Mouse (Mus musculus): ENCODE data around the gene Npepps.
"Not testable (repeated sequence)": the region's sequence is repeated elsewhere in the genome, so short reads cannot be mapped to it uniquely, and the experiment has no call there.

Gene Npepps

GRCm38 (mm10) chr11:97292731-97293130 lies 12.3 kb upstream of the Npepps start:
- DNase-seq (ENCODE audit: low read depth): no peak

- DNase-seq (ENCODE audit: low read depth): no peak
Measured at GRCm38 (mm10) chr11:97289276-97290230, 9.1 kb upstream of the Npepps start.

GRCm38 (mm10) chr11:97287643-97288042 lies 7.2 kb upstream of the Npepps start:
- DNase-seq (ENCODE audit: low read depth): no peak

GRCm38 (mm10) chr11:97286973-97287372 lies 6.5 kb upstream of the Npepps start:
- DNase-seq (ENCODE audit: low read depth): no peak

- DNase-seq (ENCODE audit: low read depth): no peak
Measured at GRCm38 (mm10) chr11:97285852-97286775, 5.7 kb upstream of the Npepps start.

GRCm38 (mm10) chr11:97284854-97285253 lies 4.4 kb upstream of the Npepps start:
- DNase-seq (ENCODE audit: low read depth): no peak

- no peak for DNase-seq (ENCODE audit: low read depth)
Measured at GRCm38 (mm10) chr11:97282179-97282578, 1.7 kb upstream of the Npepps start.

- DNase-seq (ENCODE audit: low read depth): peak; percentile 23
Measured at GRCm38 (mm10) chr11:97279405-97280215, 828 bp downstream of the Npepps start.

- DNase-seq (ENCODE audit: low read depth): no peak
Measured at GRCm38 (mm10) chr11:97279040-97279404, 1.4 kb downstream of the Npepps start.

GRCm38 (mm10) chr11:97278456-97278855 lies 2.0 kb downstream of the Npepps start:
- no peak for DNase-seq (ENCODE audit: low read depth)

- no peak for DNase-seq (ENCODE audit: low read depth)
Measured at GRCm38 (mm10) chr11:97277166-97277565, 3.3 kb downstream of the Npepps start.

- no peak for DNase-seq (ENCODE audit: low read depth)
Measured at GRCm38 (mm10) chr11:97276019-97276418, 4.4 kb downstream of the Npepps start.

- DNase-seq (ENCODE audit: low read depth): no peak
Measured at GRCm38 (mm10) chr11:97275349-97275748, 5.1 kb downstream of the Npepps start.

GRCm38 (mm10) chr11:97274947-97275346 lies 5.5 kb downstream of the Npepps start:
- DNase-seq (ENCODE audit: low read depth): not testable (repeated sequence)

GRCm38 (mm10) chr11:97273613-97274012 lies 6.8 kb downstream of the Npepps start:
- peak; percentile 24 for DNase-seq (ENCODE audit: low read depth)

GRCm38 (mm10) chr11:97272835-97273234 lies 7.6 kb downstream of the Npepps start:
- DNase-seq (ENCODE audit: low read depth): no peak

- not testable (repeated sequence) for DNase-seq (ENCODE audit: low read depth)
Measured at GRCm38 (mm10) chr11:97270004-97270403, 10.4 kb downstream of the Npepps start.

GRCm38 (mm10) chr11:97266544-97266943 lies 13.9 kb downstream of the Npepps start:
- not testable (repeated sequence) for DNase-seq (ENCODE audit: low read depth)

- DNase-seq (ENCODE audit: low read depth): not testable (repeated sequence)
Measured at GRCm38 (mm10) chr11:97249649-97250048, 30.8 kb downstream of the Npepps start.

GRCm38 (mm10) chr11:97246510-97247159 lies 33.8 kb downstream of the Npepps start:
- DNase-seq (ENCODE audit: low read depth): peak; percentile 47

GRCm38 (mm10) chr11:97241321-97241720 lies 39.1 kb downstream of the Npepps start:
- DNase-seq (ENCODE audit: low read depth): no peak

Measured in c-Kit-positive CD71-positive TER-119-negative erythroid progenitor cells, embryonic 14.5 days (primary cell).